Mouse (Mus musculus) liver, embryonic 12.5 days (tissue): ENCODE data around the gene Olfr1026. TPM values are rescaled to one million over a fixed set of nuclear protein-coding genes. Genes with fewer than 3 reads are reported as not detected.

ENCODE experiments used
- ATAC-seq: fragments of 200-750 bp; cut with Nextera tagmentation; 2 replicates; pipeline ENCODE4 v1.8.0; 2017; ENCODE audit warnings: moderate number of reproducible peaks, mild to moderate bottlenecking, moderate library complexity
- H3K27ac ChIP-seq: fragments of 300-500 bp; sonication (generic); 2 replicates; pipeline ENCODE4 v1.5.1; 2016; ENCODE audit warnings: mild to moderate bottlenecking
- H3K27me3 ChIP-seq: fragments of 300-500 bp; sonication (generic); replicated peaks from 2 replicates; pipeline ENCODE4 v1.6.1; 2016; ENCODE audit warnings: mild to moderate bottlenecking, moderate library complexity
- H3K36me3 ChIP-seq: fragments of 300-500 bp; sonication (generic); 2 replicates; pipeline ENCODE4 v1.6.1; 2016; ENCODE audit warnings: mild to moderate bottlenecking, moderate library complexity
- H3K4me1 ChIP-seq: fragments of 300-500 bp; sonication (generic); 2 replicates; pipeline ENCODE4 v1.6.1; 2016
- H3K4me2 ChIP-seq: fragments of 300-500 bp; sonication (generic); 2 replicates; pipeline ENCODE4 v1.6.1; 2016; ENCODE audit warnings: mild to moderate bottlenecking, moderate library complexity
- H3K4me3 ChIP-seq: fragments of 300-500 bp; sonication (generic); 2 replicates; pipeline ENCODE4 v1.5.1; 2016; ENCODE audit warnings: mild to moderate bottlenecking, moderate library complexity
- H3K9ac ChIP-seq: fragments of 300-500 bp; sonication (generic); 2 replicates; pipeline ENCODE4 v1.6.1; 2016; ENCODE audit warnings: mild to moderate bottlenecking, moderate library complexity
- H3K9me3 ChIP-seq: fragments of 300-500 bp; sonication (generic); replicated peaks from 2 replicates; pipeline ENCODE4 v1.6.1; 2016; ENCODE audit warnings: mild to moderate bottlenecking, moderate library complexity
- WGBS: fragments of 180-500 bp; shearing (Covaris S2); methylation state at CpG from one replicate; pipeline ENCODE4 v1.1.7; 2016; ENCODE audit not compliant: insufficient replicate concordance; 5-methylcytosine and 5-hydroxymethylcytosine counted together
- polyA plus RNA-seq: library from polyadenylated mRNA; unstranded; fragments of >200 nt; fragmentation: Nextera tagmentation; extraction: Ambion mirVana; gene quantifications from 2 replicates; pipeline ENCODE4 v1.2.1, GENCODE M21; 2016

The Olfr1026 gene
- polyA plus RNA-seq, result not detected in 2 replicates

DNA sequence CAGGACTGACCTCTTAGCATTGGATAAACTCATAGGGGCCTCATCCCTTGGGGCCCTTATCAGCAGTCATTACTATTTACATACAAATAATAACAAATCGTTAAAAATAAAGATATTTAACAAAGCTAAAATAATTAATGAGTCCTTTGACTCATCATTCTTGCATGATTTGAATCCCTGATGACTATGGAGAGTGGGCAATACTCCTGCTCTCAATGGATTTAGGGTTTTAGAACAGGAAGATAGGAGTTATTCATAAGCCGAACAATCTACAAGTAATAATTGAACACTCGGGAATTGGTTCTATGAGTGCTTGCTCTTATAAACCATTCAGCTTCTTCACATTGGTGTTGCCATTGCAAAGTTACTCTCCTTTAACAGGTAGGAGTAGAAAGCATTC, at the start of gene Olfr1026:
Olfr1026 (plus strand) TSS at position 301 of the 400 bp plus-strand sequence.
- no peaks in the 10 kb centered on the region for H3K4me1 ChIP-seq
- H3K4me2 ChIP-seq, result no peak within 1 kb of the TSS
- ATAC-seq, result no peak
- H3K9ac ChIP-seq, result no peak within 1 kb of the TSS
- no peaks in the 10 kb centered on the region for H3K27me3 ChIP-seq
- no peak within 1 kb of the TSS for H3K27ac ChIP-seq
- H3K36me3 ChIP-seq, result no peaks in the 10 kb centered on the region
- H3K9me3 ChIP-seq, result no peaks in the 10 kb centered on the region
- H3K4me3 ChIP-seq, result no peak within 1 kb of the TSS
- whole genome bisulfite sequencing, result 74% methylated on average over 3 of the region's 3 CpGs

DNA sequence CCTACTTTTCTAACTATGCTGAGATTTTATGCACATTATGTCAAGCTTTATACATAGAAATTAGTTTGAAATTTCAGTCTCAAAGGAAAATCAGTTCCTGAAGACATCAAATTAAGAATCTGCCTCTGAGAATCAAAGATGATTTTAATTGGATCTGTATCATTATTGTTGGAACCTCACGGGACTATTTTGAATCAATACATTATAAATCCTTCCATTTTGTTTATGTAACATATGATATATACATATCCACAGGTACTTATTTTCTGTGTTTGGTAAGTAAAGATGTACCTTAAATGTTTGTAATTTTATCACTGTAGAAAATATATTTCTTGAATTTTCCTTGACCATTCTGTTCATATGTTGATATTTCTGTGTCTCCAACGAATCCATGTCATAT, 36.0 kb upstream of the Olfr1026 start, which contains the start of gene Olfr1023:
Olfr1023 (plus strand) TSS at position 301 of the 400 bp plus-strand sequence.
- Histone ChIP-seq H3K27ac (no peak within 1 kb of the TSS), H3K9ac (no peak within 1 kb of the TSS), H3K4me2 (no peak within 1 kb of the TSS), H3K4me1 (no peaks in the 10 kb centered on the region), H3K27me3 (no peaks in the 10 kb centered on the region), H3K9me3 (no peaks in the 10 kb centered on the region), H3K36me3 (no peaks in the 10 kb centered on the region), H3K4me3 (no peak within 1 kb of the TSS)
- no peak for ATAC-seq
- WGBS, result 41% methylated on average over 2 of the region's 2 CpGs

DNA sequence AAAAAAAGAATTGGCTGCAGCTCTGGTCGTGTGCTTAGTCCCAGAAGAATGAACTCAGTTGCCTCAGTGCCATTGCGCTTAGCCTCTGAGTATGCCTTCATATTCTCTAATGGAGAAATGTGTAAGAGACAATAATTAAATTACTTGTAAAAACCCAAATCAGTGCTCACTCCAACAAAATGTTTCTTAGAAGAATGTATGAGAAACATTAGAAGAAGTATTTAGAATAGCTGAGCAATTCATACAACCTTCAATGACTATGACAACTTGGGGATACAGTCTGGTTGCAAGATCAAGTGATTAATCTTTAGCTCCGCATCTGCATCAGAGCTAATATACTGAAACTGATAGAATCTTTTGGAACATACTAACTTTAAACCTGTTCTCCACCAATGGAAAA, 16.4 kb upstream of the Olfr1026 start, which contains the start of gene Olfr1024:
Olfr1024 (minus strand) TSS at position 101 of the 400 bp plus-strand sequence.
- H3K4me2 ChIP-seq, result no peak within 1 kb of the TSS
- H3K36me3 ChIP-seq, result no peaks in the 10 kb centered on the region
- no peaks in the 10 kb centered on the region for H3K4me1 ChIP-seq
- no peak within 1 kb of the TSS for H3K4me3 ChIP-seq
- no peak within 1 kb of the TSS for H3K27ac ChIP-seq
- no peaks in the 10 kb centered on the region for H3K9me3 ChIP-seq
- no peak for ATAC-seq
- no peaks in the 10 kb centered on the region for H3K27me3 ChIP-seq
- WGBS, result 69% methylated on average over 3 of the region's 3 CpGs
- no peak within 1 kb of the TSS for H3K9ac ChIP-seq

DNA sequence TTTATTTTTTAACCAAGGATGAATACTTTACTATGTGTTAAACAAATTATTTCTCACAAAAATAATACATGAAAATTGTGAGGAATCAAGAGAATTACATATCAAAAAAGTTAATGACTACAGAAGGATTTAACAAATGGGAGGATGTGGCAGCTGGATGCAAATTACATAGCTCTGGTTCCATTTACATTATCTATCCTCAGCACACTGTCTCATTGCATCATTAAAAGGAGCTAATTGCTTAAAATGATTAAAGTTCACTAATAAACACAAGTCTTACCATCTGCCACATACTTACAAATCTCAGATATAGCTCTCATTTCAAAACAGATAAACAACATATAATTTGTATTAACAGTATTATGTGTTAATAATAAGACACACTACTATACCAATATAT, 8.2 kb upstream of the Olfr1026 start:
- no peak for ATAC-seq
- H3K36me3 ChIP-seq, result no peaks in the 10 kb centered on the region

DNA sequence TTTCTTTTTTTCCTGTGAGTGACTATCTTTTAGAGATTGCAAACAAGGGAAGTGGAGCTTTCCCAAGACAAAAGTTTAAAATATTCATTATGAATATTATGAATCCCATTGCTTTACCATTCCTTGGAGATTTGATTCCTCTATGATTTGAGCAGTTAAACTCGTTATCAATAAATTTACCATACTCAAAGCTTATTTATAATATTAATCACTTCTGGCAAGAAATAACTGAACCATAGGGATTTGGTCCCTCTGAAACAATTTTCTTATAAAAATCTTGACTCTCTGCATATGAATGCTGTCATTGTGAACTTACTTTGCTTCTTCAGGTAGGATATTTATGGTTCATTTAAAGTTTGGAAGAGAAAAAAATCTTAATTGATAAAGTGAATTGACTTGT, 6.5 kb upstream of the Olfr1026 start, which contains the start of gene Olfr1025-ps1:
Olfr1025-ps1 (plus strand) TSS at position 301 of the 400 bp plus-strand sequence.
- no peak within 1 kb of the TSS for H3K4me2 ChIP-seq
- no peak within 1 kb of the TSS for H3K4me3 ChIP-seq
- 21% methylated on average over 1 of the region's 1 CpGs for WGBS
- no peak within 1 kb of the TSS for H3K27ac ChIP-seq
- no peak for ATAC-seq
- H3K9ac ChIP-seq, result no peak within 1 kb of the TSS
- no peaks in the 10 kb centered on the region for H3K4me1 ChIP-seq
- H3K27me3 ChIP-seq, result no peaks in the 10 kb centered on the region
- H3K9me3 ChIP-seq, result no peaks in the 10 kb centered on the region
- no peaks in the 10 kb centered on the region for H3K36me3 ChIP-seq

More for the DNA sequence above, 8.2 kb upstream of the Olfr1026 start:
- H3K27ac ChIP-seq, result no peak overlapping the region
- no peak overlapping the region for H3K4me2 ChIP-seq
- H3K9ac ChIP-seq, result no peak overlapping the region
- H3K27me3 ChIP-seq, result no peaks in the 10 kb centered on the region
- no peaks in the 10 kb centered on the region for H3K9me3 ChIP-seq
- no peaks in the 10 kb centered on the region for H3K4me1 ChIP-seq
- H3K4me3 ChIP-seq, result no peak overlapping the region

DNA sequence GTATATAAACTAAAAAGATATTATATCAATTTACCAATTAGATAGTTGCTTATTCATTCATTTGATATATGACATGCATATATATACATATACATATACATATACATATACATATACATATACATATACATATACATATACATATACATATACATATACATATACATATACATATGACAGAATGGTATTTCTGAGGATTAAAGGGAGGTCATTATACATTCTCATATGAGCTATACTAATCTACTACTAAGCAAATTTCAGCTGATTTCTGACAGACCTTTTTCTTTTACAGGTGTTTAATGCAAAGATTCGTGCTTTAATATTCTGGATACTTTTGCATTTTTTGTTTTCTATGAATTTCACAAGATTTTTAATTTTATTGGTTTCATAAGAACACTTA, 28.8 kb downstream of the Olfr1026 start, which contains the start of gene Olfr1028:
Olfr1028 (plus strand) TSS at position 301 of the 400 bp plus-strand sequence.
- Histone ChIP-seq H3K36me3 (no peaks in the 10 kb centered on the region), H3K9ac (no peak within 1 kb of the TSS), H3K27ac (no peak within 1 kb of the TSS), H3K9me3 (no peaks in the 10 kb centered on the region), H3K4me2 (no peak within 1 kb of the TSS), H3K4me3 (no peak within 1 kb of the TSS), H3K4me1 (no peaks in the 10 kb centered on the region), H3K27me3 (no peaks in the 10 kb centered on the region)
- 38% methylated on average over 1 of the region's 1 CpGs for WGBS
- ATAC-seq, result no peak

DNA sequence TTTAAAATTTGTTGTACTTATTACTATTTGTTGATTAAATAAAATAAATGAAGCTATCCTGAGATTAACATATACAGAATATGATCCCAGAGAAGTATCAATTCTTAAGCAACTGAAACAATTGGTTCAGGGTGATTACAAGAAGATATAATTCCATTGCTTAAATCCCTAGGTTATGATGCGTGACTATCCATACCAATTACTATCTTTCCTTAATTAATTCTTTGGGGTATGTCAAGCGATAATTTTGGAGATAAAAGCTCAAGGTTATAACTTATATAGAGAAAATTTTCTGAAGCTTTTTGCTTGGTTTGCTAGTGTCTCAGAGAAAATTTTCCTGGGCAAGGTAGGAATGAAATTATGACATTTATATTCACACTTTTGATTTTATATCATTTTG, 52.2 kb downstream of the Olfr1026 start, which contains the start of gene Olfr1029:
Olfr1029 (plus strand) TSS at position 301 of the 400 bp plus-strand sequence.
- Histone ChIP-seq H3K9me3 (no peaks in the 10 kb centered on the region), H3K4me3 (no peak within 1 kb of the TSS), H3K4me1 (no peaks in the 10 kb centered on the region), H3K4me2 (no peak within 1 kb of the TSS), H3K9ac (no peak within 1 kb of the TSS), H3K27me3 (no peaks in the 10 kb centered on the region), H3K27ac (no peak within 1 kb of the TSS), H3K36me3 (no peaks in the 10 kb centered on the region)
- 68% methylated on average over 2 of the region's 2 CpGs for WGBS
- ATAC-seq, result no peak

Other genes with a start within 250 kb of the Olfr1026 start
- gene Olfr1006, start 242.8 kb upstream of the Olfr1026 start, polyA plus RNA-seq, result not detected in 2 replicates
- not detected in 2 replicates for gene Olfr1008, start 232.1 kb upstream of the Olfr1026 start, polyA plus RNA-seq
- gene Olfr1009, start 206.1 kb upstream of the Olfr1026 start, polyA plus RNA-seq, result not detected in 2 replicates
- not detected in 2 replicates for gene Olfr1012, start 158.8 kb upstream of the Olfr1026 start, polyA plus RNA-seq
- gene Olfr1013, start 154.5 kb upstream of the Olfr1026 start, polyA plus RNA-seq, result not detected in 2 replicates
- not detected in 2 replicates for gene Olfr1014, start 148.8 kb upstream of the Olfr1026 start, polyA plus RNA-seq
- gene Olfr1015, start 139.5 kb upstream of the Olfr1026 start, polyA plus RNA-seq, result not detected in 2 replicates
- gene Olfr1016, start 119.0 kb upstream of the Olfr1026 start, polyA plus RNA-seq, result not detected in 2 replicates
- not detected in 2 replicates for gene Olfr1018, start 103.1 kb upstream of the Olfr1026 start, polyA plus RNA-seq
- not detected in 2 replicates for gene Olfr1019, start 76.1 kb upstream of the Olfr1026 start, polyA plus RNA-seq
- gene Olfr1020, start 74.5 kb upstream of the Olfr1026 start, polyA plus RNA-seq, result not detected in 2 replicates
- not detected in 2 replicates for gene Olfr1022, start 53.0 kb upstream of the Olfr1026 start, polyA plus RNA-seq
- gene Olfr1023, start 35.9 kb upstream of the Olfr1026 start, polyA plus RNA-seq, result not detected in 2 replicates
- gene Olfr1024, start 16.5 kb upstream of the Olfr1026 start, polyA plus RNA-seq, result not detected in 2 replicates
- not detected in 2 replicates for gene Olfr1025-ps1, start 6.4 kb upstream of the Olfr1026 start, polyA plus RNA-seq
- gene Olfr1028, start 28.9 kb downstream of the Olfr1026 start, polyA plus RNA-seq, result not detected in 2 replicates
- gene Olfr1029, start 52.3 kb downstream of the Olfr1026 start, polyA plus RNA-seq, result not detected in 2 replicates
- gene Olfr1030, start 57.7 kb downstream of the Olfr1026 start, polyA plus RNA-seq, result not detected in 2 replicates
- not detected in 2 replicates for gene Olfr1031, start 68.7 kb downstream of the Olfr1026 start, polyA plus RNA-seq
- not detected in 2 replicates for gene Olfr1032, start 84.0 kb downstream of the Olfr1026 start, polyA plus RNA-seq
- 0.07 and 0.51 TPM in 2 replicates for gene Olfr1033, start 99.1 kb downstream of the Olfr1026 start, polyA plus RNA-seq
- gene Olfr1034, start 124.3 kb downstream of the Olfr1026 start, polyA plus RNA-seq, result not detected in 2 replicates
- not detected in 2 replicates for gene Olfr1036, start 152.4 kb downstream of the Olfr1026 start, polyA plus RNA-seq
- not detected in 2 replicates for gene Olfr1037, start 165.8 kb downstream of the Olfr1026 start, polyA plus RNA-seq
- gene Olfr1039, start 214.4 kb downstream of the Olfr1026 start, polyA plus RNA-seq, result not detected in 2 replicates
- gene Olfr1040, start 225.2 kb downstream of the Olfr1026 start, polyA plus RNA-seq, result not detected in 2 replicates
- gene Olfr1042, start 240.3 kb downstream of the Olfr1026 start, polyA plus RNA-seq, result not detected in 2 replicates
- gene Olfr1043, start 246.0 kb downstream of the Olfr1026 start, polyA plus RNA-seq, result not detected in 2 replicates